Mouse (Mus musculus) heart, postnatal 14 days (tissue): Measurements from ENCODE around the gene Cracr2a. TPM values are rescaled to one million over a fixed set of nuclear protein-coding genes. Genes with fewer than 3 reads are reported as not detected.
A peak's percentile ranks its signal among the peaks of the same experiment; 100 is the strongest.
"Not testable (repeated sequence)": the region's sequence is repeated elsewhere in the genome, so short reads cannot be mapped to it uniquely, and the experiment has no call there.

Experiments used
- DNase-seq, 2 experiments: peaks; one replicate each; pipeline ENCODE4 v3.0.0; 2021 to 2022
- intact Hi-C: fragments of 180-260 bp; cut with DNase I; formaldehyde crosslinking; loops from one replicate; pipeline ENCODE4 v1.15.1; 2025
- long read RNA-seq, 2 experiments: library from polyadenylated mRNA; stranded (forward); transcript quantifications; one replicate each; pipeline ENCODE4 v2.0.0; 2021
- total RNA-seq, 2 experiments: library from RNA; stranded (reverse); gene quantifications; 2 replicates each; pipeline ENCODE4 v1.2.3; 2021

Gene Cracr2a
- total RNA-seq, result 1 to 10 TPM; 1.4 to 2.6 TPM
- long read RNA-seq, experiment 1, partial matches to known transcripts, result 0 of 1 reads
- long read RNA-seq, experiment 1, other reads (novel, unspliced or antisense), result 1 of 1 reads
- long read RNA-seq, experiment 2, full-length matches to known transcripts, result 1 of 1 reads
- long read RNA-seq, experiment 2, partial matches to known transcripts, result 0 of 1 reads
- long read RNA-seq, experiment 2, other reads (novel, unspliced or antisense), result 0 of 1 reads

- peak; percentile 82 to 88 for DNase-seq
- intact Hi-C loops, result loop anchor here (1.0 kb wide), 1 partner anchor 22 kb away; no protein-coding TSS in a partner anchor
Observed at GRCm38 (mm10) chr6:127561231-127562020, at the start of gene Cracr2a. Gene Cracr2a, plus strand, starts transcription at chr6:127561338.

- DNase-seq, intact Hi-C loops: not testable (repeated sequence)
Observed at GRCm38 (mm10) chr6:127513776-127514175, 47.4 kb upstream of the Cracr2a start.

- DNase-seq, result no peak
Observed at GRCm38 (mm10) chr6:127521176-127521575, 40.0 kb upstream of the Cracr2a start.

GRCm38 (mm10) chr6:127522326-127522725 lies 38.8 kb upstream of the Cracr2a start:
- intact Hi-C loops, result no loop called here
- no peak for DNase-seq

More at GRCm38 (mm10) chr6:127521176-127521575, 40.0 kb upstream of the Cracr2a start:
- intact Hi-C loops, result no loop called here

GRCm38 (mm10) chr6:127524442-127524841 lies 36.7 kb upstream of the Cracr2a start:
- intact Hi-C loops, result no loop called here
- peak; percentile 55 to 76 for DNase-seq

GRCm38 (mm10) chr6:127528625-127529024 lies 32.5 kb upstream of the Cracr2a start:
- intact Hi-C loops, result no loop called here
- DNase-seq, result no peak

- intact Hi-C loops, result no loop called here
- DNase-seq, result peak; percentile 83 to 92
Observed at GRCm38 (mm10) chr6:127529451-127529850, 31.7 kb upstream of the Cracr2a start.

GRCm38 (mm10) chr6:127530206-127530605 lies 30.9 kb upstream of the Cracr2a start:
- intact Hi-C loops, result no loop called here

GRCm38 (mm10) chr6:127531412-127532205 lies 29.5 kb upstream of the Cracr2a start:
- DNase-seq, result no peak
- intact Hi-C loops, result no loop called here

More at GRCm38 (mm10) chr6:127530206-127530605, 30.9 kb upstream of the Cracr2a start:
- no peak for DNase-seq

GRCm38 (mm10) chr6:127532304-127532703 lies 28.8 kb upstream of the Cracr2a start:
- intact Hi-C loops, result no loop called here
- DNase-seq, result no peak

- intact Hi-C loops, result no loop called here
- no peak for DNase-seq
Observed at GRCm38 (mm10) chr6:127533766-127534165, 27.4 kb upstream of the Cracr2a start.

- intact Hi-C loops, result no loop called here
- DNase-seq, result no peak
Observed at GRCm38 (mm10) chr6:127537035-127537434, 24.1 kb upstream of the Cracr2a start.

GRCm38 (mm10) chr6:127538118-127538517 lies 23.0 kb upstream of the Cracr2a start:
- DNase-seq, result no peak
- intact Hi-C loops, result no loop called here

GRCm38 (mm10) chr6:127539226-127539625 lies 21.9 kb upstream of the Cracr2a start:
- intact Hi-C loops, result no loop called here
- DNase-seq, result no peak

GRCm38 (mm10) chr6:127539659-127540058 lies 21.5 kb upstream of the Cracr2a start:
- intact Hi-C loops, result loop anchor here (5.0 kb wide), 2 partner anchors 383 to 408 kb away; no protein-coding TSS in a partner anchor
- no peak for DNase-seq

GRCm38 (mm10) chr6:127540517-127540916 lies 20.6 kb upstream of the Cracr2a start:
- DNase-seq, result no peak
- intact Hi-C loops, result loop anchor here (5.0 kb wide), 2 partner anchors 382 to 407 kb away; no protein-coding TSS in a partner anchor

GRCm38 (mm10) chr6:127541617-127542374 lies 19.3 kb upstream of the Cracr2a start:
- peak; percentile 50 to 73 for DNase-seq
- intact Hi-C loops, result loop anchor here (1.0 to 5.0 kb wide), 4 partner anchors 42 to 406 kb away; no protein-coding TSS in a partner anchor

GRCm38 (mm10) chr6:127546676-127547075 lies 14.5 kb upstream of the Cracr2a start:
- peak; percentile 62 to 78 for DNase-seq
- intact Hi-C loops, result no loop called here

- intact Hi-C loops, result no loop called here
Observed at GRCm38 (mm10) chr6:127552940-127553339, 8.2 kb upstream of the Cracr2a start.

GRCm38 (mm10) chr6:127555553-127555952 lies 5.6 kb upstream of the Cracr2a start:
- DNase-seq, result no peak
- intact Hi-C loops, result no loop called here

More at GRCm38 (mm10) chr6:127552940-127553339, 8.2 kb upstream of the Cracr2a start:
- no peak for DNase-seq
